Mouse (Mus musculus): Measurements from ENCODE around the gene Lix1l.

- TF ChIP-seq HCFC1 (IDR thresholded peaks at IDR 0.05; ENCODE audit: borderline replicate concordance, insufficient read depth, low read length) (no peak), ZC3H11A (IDR thresholded peaks at IDR 0.05; ENCODE audit: borderline replicate concordance, low read depth, low read length) (no peak), CHD2 (IDR thresholded peaks at IDR 0.05; ENCODE audit: low read depth, low read length) (no peak), MAFK (IDR thresholded peaks at IDR 0.05; ENCODE audit: insufficient read depth, low read depth, low read length) (no peak), ZNF384 (IDR thresholded peaks at IDR 0.05; ENCODE audit: low read depth, low read length) (no peak)
Observed at GRCm38 (mm10) chr3:96593374-96593773, 7.6 kb upstream of the Lix1l start.

Data from ES-E14 (cell line).